Mouse (Mus musculus) erythroblast, embryonic 14.5 days (primary cell): ENCODE results near the gene Tmem89. TPM values are rescaled to one million over a fixed set of nuclear protein-coding genes. Genes with fewer than 3 reads are reported as not detected.

ENCODE experiments used
- H3K27me3 ChIP-seq: 2 replicates; pipeline ENCODE4 v1.6.1; 2012; ENCODE audit warnings: inconsistent platforms; ENCODE audit not compliant: control insufficient read depth
- H3K36me3 ChIP-seq: 2 replicates; pipeline ENCODE4 v1.6.1; 2012; ENCODE audit warnings: mild to moderate bottlenecking, inconsistent platforms; ENCODE audit not compliant: control insufficient read depth
- H3K4me1 ChIP-seq: 2 replicates; pipeline ENCODE4 v1.6.1; 2012; ENCODE audit warnings: inconsistent platforms; ENCODE audit not compliant: control insufficient read depth
- H3K4me3 ChIP-seq: replicated peaks from 2 replicates; pipeline ENCODE3; 2012; ENCODE audit warnings: moderate library complexity, mild to moderate bottlenecking, inconsistent platforms
- H3K9me3 ChIP-seq: 2 replicates; pipeline ENCODE4 v1.6.1; 2012; ENCODE audit warnings: low read length, inconsistent platforms, mixed read lengths; ENCODE audit not compliant: control insufficient read depth
- GATA1 ChIP-seq: IDR thresholded peaks from 2 replicates; pipeline ENCODE4 v1.6.1; 2012; ENCODE audit warnings: low read length, inconsistent platforms, mixed read lengths
- TAL1 ChIP-seq: IDR thresholded peaks from 3 replicates; pipeline ENCODE4 v1.6.1; 2012; ENCODE audit warnings: low read length, inconsistent platforms, mixed read lengths
- polyA plus RNA-seq: library from polyadenylated mRNA; stranded (reverse); fragments of >175 nt; gene quantifications from 2 replicates; pipeline ENCODE4 v1.2.3, GENCODE M21; 2012

Gene Tmem89
- polyA plus RNA-seq, 1 experiment = not detected

- TF ChIP-seq GATA1 = no peak
- TF ChIP-seq TAL1 = no peak
- H3K36me3 ChIP-seq = peaks cover 65% of the 10 kb centered on the region
- H3K27me3 ChIP-seq = peaks cover 23% of the 10 kb centered on the region
- H3K4me3 ChIP-seq = no peak overlapping the region
- no peaks in the 10 kb centered on the region for H3K9me3 ChIP-seq
- peaks cover 13% of the 10 kb centered on the region for H3K4me1 ChIP-seq
Observed at GRCm38 (mm10) chr9:108949231-108949966, 35.0 kb downstream of the Tmem89 start.

- Histone ChIP-seq H3K36me3 (peaks cover 58% of the 10 kb centered on the region), H3K9me3 (no peaks in the 10 kb centered on the region), H3K4me3 (no peak overlapping the region), H3K4me1 (peaks cover 6% of the 10 kb centered on the region), H3K27me3 (peaks cover 26% of the 10 kb centered on the region)
- TF ChIP-seq GATA1 (no peak), TAL1 (no peak)
Observed at GRCm38 (mm10) chr9:108949967-108950728, 35.7 kb downstream of the Tmem89 start.

- no peaks in the 10 kb centered on the region for H3K4me1 ChIP-seq
- H3K9me3 ChIP-seq = no peaks in the 10 kb centered on the region
- H3K36me3 ChIP-seq = peaks cover 28% of the 10 kb centered on the region
- TF ChIP-seq GATA1 (no peak), TAL1 (no peak)
- H3K4me3 ChIP-seq = no peak within 1 kb of the TSS
- H3K27me3 ChIP-seq = peaks cover 26% of the 10 kb centered on the region
Observed at GRCm38 (mm10) chr9:108953081-108953636, 38.7 kb downstream of the Tmem89 start, which contains the start of gene Col7a1. TSS of gene Col7a1 (plus strand) at chr9:108953586.

- Histone ChIP-seq H3K4me3 (no peak overlapping the region), H3K4me1 (no peaks in the 10 kb centered on the region), H3K9me3 (no peaks in the 10 kb centered on the region), H3K36me3 (peaks cover 7% of the 10 kb centered on the region), H3K27me3 (peaks cover 26% of the 10 kb centered on the region)
- TF ChIP-seq TAL1 = no peak
- TF ChIP-seq GATA1 = no peak
Observed at GRCm38 (mm10) chr9:108955241-108955640, 40.8 kb downstream of the Tmem89 start.

- peaks cover 26% of the 10 kb centered on the region for H3K27me3 ChIP-seq
- no peaks in the 10 kb centered on the region for H3K4me1 ChIP-seq
- TF ChIP-seq GATA1 = no peak
- no peak for TF ChIP-seq TAL1
- H3K9me3 ChIP-seq = no peaks in the 10 kb centered on the region
- no peak overlapping the region for H3K4me3 ChIP-seq
- H3K36me3 ChIP-seq = peaks cover 3% of the 10 kb centered on the region; the same call in 1 of the 2 replicates
Observed at GRCm38 (mm10) chr9:108955846-108956245, 41.4 kb downstream of the Tmem89 start.

GRCm38 (mm10) chr9:108963577-108963976 is 49.2 kb downstream of the Tmem89 start:
- H3K4me3 ChIP-seq = no peak overlapping the region
- H3K36me3 ChIP-seq = no peaks in the 10 kb centered on the region
- TF ChIP-seq GATA1 = no peak
- TF ChIP-seq TAL1 = no peak
- no peaks in the 10 kb centered on the region for H3K9me3 ChIP-seq
- H3K27me3 ChIP-seq = no peaks in the 10 kb centered on the region
- no peaks in the 10 kb centered on the region; the same call in 1 of the 2 replicates for H3K4me1 ChIP-seq

GRCm38 (mm10) chr9:108964338-108964737 is 49.9 kb downstream of the Tmem89 start:
- no peaks in the 10 kb centered on the region for H3K9me3 ChIP-seq
- TF ChIP-seq GATA1 (no peak), TAL1 (no peak)
- H3K36me3 ChIP-seq = no peaks in the 10 kb centered on the region
- H3K27me3 ChIP-seq = no peaks in the 10 kb centered on the region
- no peaks in the 10 kb centered on the region; the same call in 1 of the 2 replicates for H3K4me1 ChIP-seq
- no peak overlapping the region for H3K4me3 ChIP-seq

Other genes with a start within 250 kb of the Tmem89 start
- gene Prkar2a, start 225.3 kb upstream of the Tmem89 start, polyA plus RNA-seq = 0.15 and 0.21 TPM in 2 replicates
- 5.9 and 7.9 TPM in 2 replicates for gene Ip6k2, start 130.8 kb upstream of the Tmem89 start, polyA plus RNA-seq
- 0.14 and 1.5 TPM in 2 replicates for gene Nckipsd, start 106.3 kb upstream of the Tmem89 start, polyA plus RNA-seq
- gene Celsr3, start 88.3 kb upstream of the Tmem89 start, polyA plus RNA-seq = 0.01 TPM in 2 replicates
- 0.15 and 0.26 TPM in 2 replicates for gene Slc26a6, start 61.3 kb upstream of the Tmem89 start, polyA plus RNA-seq
- 51.8 and 56.5 TPM in 2 replicates for gene Uqcrc1, start 22.0 kb downstream of the Tmem89 start, polyA plus RNA-seq
- gene Col7a1, start 39.0 kb downstream of the Tmem89 start, polyA plus RNA-seq = 0.02 and 0.05 TPM in 2 replicates
- gene Ucn2, start 71.4 kb downstream of the Tmem89 start, polyA plus RNA-seq = not detected in 2 replicates
- 0.04 and 0.05 TPM in 2 replicates for gene Pfkfb4, start 77.2 kb downstream of the Tmem89 start, polyA plus RNA-seq
- 2.0 and 2.6 TPM in 2 replicates for gene Shisa5, start 123.9 kb downstream of the Tmem89 start, polyA plus RNA-seq
- gene Trex1, start 145.1 kb downstream of the Tmem89 start, polyA plus RNA-seq = 0.74 and 1.6 TPM in 2 replicates
- 0.22 and 0.27 TPM in 2 replicates for gene Atrip, start 159.5 kb downstream of the Tmem89 start, polyA plus RNA-seq
- gene Ccdc51, start 167.9 kb downstream of the Tmem89 start, polyA plus RNA-seq = 0.84 and 0.85 TPM in 2 replicates
- gene Tma7, start 168.0 kb downstream of the Tmem89 start, polyA plus RNA-seq = 68.0 and 97.9 TPM in 2 replicates
- gene Plxnb1, start 180.8 kb downstream of the Tmem89 start, polyA plus RNA-seq = under 0.01 and 0.07 TPM in 2 replicates
- not detected in 2 replicates for gene Fbxw21, start 247.4 kb downstream of the Tmem89 start, polyA plus RNA-seq